Mouse (Mus musculus) liver, embryonic 14.5 days (tissue): Measurements from ENCODE around the gene Ifnab.

Source experiments
- CTCF ChIP-seq: IDR thresholded peaks from 2 replicates; pipeline ENCODE4 v1.5.1; 2016; ENCODE audit warnings: antibody characterized with exemption, low read depth, control low read depth
- EP300 ChIP-seq: IDR thresholded peaks from 2 replicates; pipeline ENCODE4 v1.6.1; 2016; ENCODE audit warnings: antibody characterized with exemption, low read depth

DNA sequence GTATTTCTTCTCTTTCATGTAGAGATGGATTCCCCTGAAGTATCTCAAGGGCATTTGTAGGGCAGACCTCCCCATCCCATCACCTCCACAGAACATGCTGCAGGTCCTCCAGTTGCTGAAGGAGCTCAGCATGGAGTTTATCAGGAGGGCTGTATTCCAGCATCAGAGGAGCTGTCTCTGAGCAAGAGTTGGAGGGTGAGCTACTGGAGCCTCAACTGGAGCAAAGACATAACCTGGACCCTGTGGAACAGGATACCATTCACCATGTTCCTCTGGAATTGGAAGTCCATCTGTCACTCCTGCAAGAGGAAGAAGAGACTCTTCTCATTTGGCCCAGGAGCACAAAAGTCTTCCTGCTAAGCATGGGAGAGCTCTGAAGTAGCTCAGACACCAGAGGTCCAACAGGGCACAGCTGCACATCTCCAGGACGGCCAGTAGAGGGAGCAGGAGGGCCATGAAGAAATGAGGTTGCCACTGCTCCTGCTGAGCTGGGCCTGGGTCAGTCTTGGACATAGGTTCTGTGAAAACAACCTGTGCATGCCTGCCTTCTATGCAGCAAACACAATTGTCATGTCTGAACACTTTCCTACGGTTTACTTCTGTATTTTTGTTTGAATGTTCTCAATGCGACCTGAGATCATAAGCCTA lies 5.2 kb upstream of the Ifnab start:
- TF ChIP-seq CTCF: peak; percentile 98
- no peak for TF ChIP-seq EP300
